24 mouse cellular contexts compared by ENCODE assay signal in the genomic region with DNA sequence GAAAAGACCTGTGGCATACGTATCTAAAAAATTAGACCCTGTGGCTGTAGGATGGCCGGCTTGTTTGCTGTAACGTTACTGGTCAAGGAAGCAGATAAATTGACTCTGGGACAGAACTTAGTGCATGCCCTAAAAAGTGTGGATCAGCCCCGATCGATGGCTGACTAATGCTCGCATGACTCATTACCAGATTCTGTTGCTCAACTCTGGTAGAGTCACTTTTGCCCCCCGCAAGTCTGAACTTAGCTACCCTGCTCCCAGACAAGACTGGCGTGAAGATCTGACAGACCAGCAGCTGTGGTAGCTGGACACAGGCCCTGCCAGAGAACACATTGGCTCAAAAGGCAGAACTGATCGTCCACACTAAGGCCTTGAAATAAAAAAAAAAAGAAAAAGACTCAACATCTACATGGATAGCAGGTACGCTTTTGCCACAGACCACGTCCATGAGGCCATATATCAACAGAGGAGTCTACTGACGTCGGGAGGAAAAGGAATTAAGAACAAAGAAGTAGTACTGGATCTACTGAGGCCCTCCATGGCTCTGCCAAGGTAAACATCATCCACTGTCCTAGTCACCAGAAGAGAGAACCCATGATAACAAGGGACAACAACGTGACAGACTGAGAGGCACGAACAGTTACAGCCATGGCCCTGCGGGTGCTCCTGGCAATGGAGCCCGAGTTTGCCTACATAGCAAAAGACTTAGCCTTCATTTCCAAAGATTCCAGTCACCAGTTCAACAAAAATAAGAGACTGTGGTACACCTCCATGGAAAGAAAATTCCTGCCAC. TPM values are rescaled to one million over a fixed set of nuclear protein-coding genes. Genes with fewer than 3 reads are reported as not detected.
DNase-seq lines count a peak whose midpoint lies in the region; ATAC-seq and TF ChIP-seq lines count a peak whose summit lies in the region.
"Had no signal": no experiment of that assay in that cellular context is flagged by ENCODE, and none has a peak within 500 bp of the region (broad histone marks: within the 10 kb centered on the region; RNA-seq: fewer than 3 reads in every experiment).

No protein-coding gene starts in this region.

- no peak overlapping the region for H3K9ac ChIP-seq in midbrain, embryonic 11.5 days (ENCODE audit: low read length)
- no peak overlapping the region for H3K9ac ChIP-seq in forebrain, embryonic 16.5 days (replicated peaks; ENCODE audit: low read depth, low read length)
- H3K9ac ChIP-seq: forebrain, embryonic 12.5 days; limb, embryonic 13.5 days; liver, embryonic 15.5 days; neural tube, embryonic 15.5 days had no signal

- no peaks in the 10 kb centered on the region for H3K9me3 ChIP-seq in midbrain, embryonic 11.5 days (ENCODE audit: control insufficient read depth, low read length)
- no peaks in the 10 kb centered on the region for H3K9me3 ChIP-seq in midbrain, embryonic 10.5 days (replicated peaks)
- H3K9me3 ChIP-seq in forebrain, embryonic 16.5 days (ENCODE audit: control insufficient read depth, low read length): no peaks in the 10 kb centered on the region
- H3K9me3 ChIP-seq: forebrain, embryonic 12.5 days; hindbrain, embryonic 10.5 days; limb, embryonic 13.5 days; liver, embryonic 15.5 days; neural tube, embryonic 15.5 days had no signal

- H3K36me3 ChIP-seq in midbrain, embryonic 11.5 days (ENCODE audit: control insufficient read depth, insufficient read depth, low read length): no peaks in the 10 kb centered on the region
- no peaks in the 10 kb centered on the region for H3K36me3 ChIP-seq in midbrain, embryonic 10.5 days
- no peaks in the 10 kb centered on the region for H3K36me3 ChIP-seq in myocyte (ENCODE audit: control insufficient read depth, insufficient read depth)
- no peaks in the 10 kb centered on the region for H3K36me3 ChIP-seq in forebrain, embryonic 16.5 days (ENCODE audit: control insufficient read depth, insufficient read depth)
- H3K36me3 ChIP-seq: forebrain, embryonic 12.5 days; hindbrain, embryonic 10.5 days; limb, embryonic 13.5 days; liver, embryonic 15.5 days; neural tube, embryonic 15.5 days had no signal

- no peaks in the 10 kb centered on the region for H3K79me2 ChIP-seq in myocyte (ENCODE audit: control insufficient read depth, insufficient read depth)

- DNase-seq in adrenal gland, adult 2 months: peak; percentile 75
- no peak for DNase-seq in adrenal gland, postnatal 25 days
- peak; percentile 23 for DNase-seq in midbrain, embryonic 11.5 days (ENCODE audit: low spot score, missing footprints)
- no peak for DNase-seq in midbrain, embryonic 10.5 days (ENCODE audit: low spot score)
- peak; percentile 71 for DNase-seq in MEL-GATA-1-ER (ENCODE audit: extremely low read depth, low read depth)
- DNase-seq: cerebellum, adult 11-12 months; cerebellum, postnatal 14 days; kidney, adult 9 months; kidney, postnatal 14 days; right cerebral cortex, adult 18-20 months; right cerebral cortex, postnatal 4 days; thymus, postnatal 14 days had no signal

- TF ChIP-seq POLR2A in myocyte (IDR thresholded peaks at IDR 0.05; ENCODE audit: insufficient read length, low read depth): no peak

- ATAC-seq in midbrain, embryonic 11.5 days (ENCODE audit: low FRiP score): no peak
- ATAC-seq in forebrain, embryonic 16.5 days: no peak
- no peak for ATAC-seq in erythroid progenitor cell, adult 5-6 weeks (replicated peaks; ENCODE audit: low FRiP score, poor library complexity, severe bottlenecking)
- ATAC-seq: hindbrain, postnatal 0 days; intestine, embryonic 16.5 days had no signal

- H3K4me3 ChIP-seq in midbrain, embryonic 11.5 days (ENCODE audit: low read depth, low read length): no peak overlapping the region
- H3K4me3 ChIP-seq in midbrain, embryonic 10.5 days: no peak overlapping the region
- no peak overlapping the region for H3K4me3 ChIP-seq in myocyte
- H3K4me3 ChIP-seq in forebrain, embryonic 16.5 days (replicated peaks; ENCODE audit: low read length): no peak overlapping the region
- H3K4me3 ChIP-seq: forebrain, embryonic 12.5 days; hindbrain, embryonic 10.5 days; limb, embryonic 13.5 days; liver, embryonic 15.5 days; neural tube, embryonic 15.5 days had no signal

- 83% methylated on average over 17 of the region's 17 CpGs for WGBS in midbrain, embryonic 11.5 days
- WGBS in midbrain, embryonic 10.5 days: 89% methylated on average over 17 of the region's 17 CpGs
- WGBS in forebrain, embryonic 16.5 days: 92% methylated on average over 17 of the region's 17 CpGs

- H3K4me2 ChIP-seq in midbrain, embryonic 11.5 days: no peak overlapping the region
- H3K4me2 ChIP-seq in myocyte (ENCODE audit: low read depth): peak overlapping the region; percentile 45
- no peak overlapping the region for H3K4me2 ChIP-seq in forebrain, embryonic 16.5 days (ENCODE audit: low read length)
- H3K4me2 ChIP-seq: forebrain, embryonic 12.5 days; heart, embryonic 11.5 days; limb, embryonic 13.5 days; liver, embryonic 15.5 days; neural tube, embryonic 15.5 days had no signal

- H3K4me1 ChIP-seq in midbrain, embryonic 11.5 days (ENCODE audit: control insufficient read depth, insufficient read depth, low read length): no peaks in the 10 kb centered on the region
- no peaks in the 10 kb centered on the region for H3K4me1 ChIP-seq in midbrain, embryonic 10.5 days
- no peaks in the 10 kb centered on the region for H3K4me1 ChIP-seq in forebrain, embryonic 16.5 days (replicated peaks; ENCODE audit: control insufficient read depth, insufficient read depth, low read length)
- H3K4me1 ChIP-seq: forebrain, embryonic 12.5 days; hindbrain, embryonic 10.5 days; limb, embryonic 13.5 days; liver, embryonic 15.5 days; neural tube, embryonic 15.5 days had no signal

- no peak overlapping the region for H3K27ac ChIP-seq in midbrain, embryonic 11.5 days (ENCODE audit: low read depth, low read length)
- no peak overlapping the region for H3K27ac ChIP-seq in midbrain, embryonic 10.5 days (replicated peaks)
- H3K27ac ChIP-seq in forebrain, embryonic 16.5 days (ENCODE audit: low read length): no peak overlapping the region
- H3K27ac ChIP-seq: forebrain, embryonic 12.5 days; hindbrain, embryonic 10.5 days; hindbrain, postnatal 0 days; limb, embryonic 13.5 days; liver, embryonic 15.5 days; neural tube, embryonic 15.5 days had no signal

- no peaks in the 10 kb centered on the region for H3K27me3 ChIP-seq in midbrain, embryonic 11.5 days (ENCODE audit: control insufficient read depth, insufficient read depth, low read length)
- H3K27me3 ChIP-seq in midbrain, embryonic 10.5 days (ENCODE audit: low read depth, poor library complexity, severe bottlenecking): no peaks in the 10 kb centered on the region
- H3K27me3 ChIP-seq in myocyte (ENCODE audit: control insufficient read depth, insufficient read depth, insufficient read length): no peaks in the 10 kb centered on the region
- no peaks in the 10 kb centered on the region for H3K27me3 ChIP-seq in forebrain, embryonic 16.5 days (replicated peaks; ENCODE audit: control insufficient read depth, insufficient read depth, low read length)
- H3K27me3 ChIP-seq: limb, embryonic 13.5 days; liver, embryonic 15.5 days; neural tube, embryonic 15.5 days had no signal

- no peak overlapping the region for H3ac ChIP-seq in myocyte (ENCODE audit: control insufficient read depth, insufficient read length)

TF ChIP-seq in myocyte, 11 proteins besides CTCF, POLR2A, EP300 and RAD21:
- TF ChIP-seq POLR2AphosphoS2 (IDR thresholded peaks at IDR 0.05; ENCODE audit: insufficient read length, low read depth): no peak
- no peak for TF ChIP-seq E2F4 (IDR thresholded peaks at IDR 0.05; ENCODE audit: insufficient read depth)
- no peak for TF ChIP-seq SRF (IDR thresholded peaks at IDR 0.05; ENCODE audit: control insufficient read depth, insufficient read length, low read depth)
- 0 out of 2 replicates have a peak, but pooled peaks have one; percentile 30 for TF ChIP-seq CEBPB (IDR thresholded peaks at IDR 0.05; ENCODE audit: insufficient read depth, poor library complexity, severe bottlenecking)

RNA-seq across cellular contexts. Expression of a gene that starts 25.1 kb away (rescaled TPM):
- total RNA-seq in adrenal gland, adult 2 months (2021): 1 to 10 TPM; 2.8 to 9.7 TPM
- 11.9 and 15.9 TPM in 2 replicates for polyA plus RNA-seq in adrenal gland, adult 2 months (2012; rRNA removed)
- 4.1 and 4.3 TPM in 2 replicates for total RNA-seq in adrenal gland, postnatal 25 days (2021)
- 11.5 and 13.1 TPM in 2 replicates for polyA plus RNA-seq in midbrain, embryonic 11.5 days (2014; fragmentation: Nextera tagmentation; extraction: Ambion mirVana)
- 19.0 and 22.0 TPM in 2 replicates for polyA plus RNA-seq in midbrain, embryonic 10.5 days (2016; fragmentation: Nextera tagmentation; extraction: Ambion mirVana)
- 4.1 TPM for polyA plus RNA-seq in myocyte (2012; fragmentation: generic; extraction: Trizol)
- polyA plus RNA-seq in forebrain, embryonic 16.5 days (2015; fragmentation: Nextera tagmentation; extraction: Ambion mirVana): 38.8 and 46.9 TPM in 2 replicates
- not detected in 2 replicates for total RNA-seq in erythroid progenitor cell, adult 5-6 weeks (2015; ENCODE audit: low replicate concordance)
- not detected in 2 replicates for total RNA-seq in erythroid progenitor cell, adult 5-6 weeks (2017; ENCODE audit: low replicate concordance)
- total RNA-seq: gastrocnemius, adult 8-10 months had no signal

RNA-seq across cellular contexts. Expression of a gene that starts 54.6 kb away (rescaled TPM):
- 1 to 10 TPM in 1 of 2 experiments, under 1 TPM in 1; 0.66 to 1.4 TPM for total RNA-seq in adrenal gland, adult 2 months (2021)
- 3.6 and 6.6 TPM in 2 replicates for polyA plus RNA-seq in adrenal gland, adult 2 months (2012; rRNA removed)
- 1.4 and 2.5 TPM in 2 replicates for total RNA-seq in adrenal gland, postnatal 25 days (2021)
- 25.6 and 31.5 TPM in 2 replicates for polyA plus RNA-seq in midbrain, embryonic 11.5 days (2014; fragmentation: Nextera tagmentation; extraction: Ambion mirVana)
- polyA plus RNA-seq in midbrain, embryonic 10.5 days (2016; fragmentation: Nextera tagmentation; extraction: Ambion mirVana): 58.0 and 61.3 TPM in 2 replicates
- polyA plus RNA-seq in myocyte (2012; fragmentation: generic; extraction: Trizol): 6.6 TPM
- polyA plus RNA-seq in forebrain, embryonic 16.5 days (2015; fragmentation: Nextera tagmentation; extraction: Ambion mirVana): 20.2 and 21.5 TPM in 2 replicates
- total RNA-seq in erythroid progenitor cell, adult 5-6 weeks (2015; ENCODE audit: low replicate concordance): 11.3 and 18.7 TPM in 2 replicates
- total RNA-seq in erythroid progenitor cell, adult 5-6 weeks (2017; ENCODE audit: low replicate concordance): 18.9 and 38.9 TPM in 2 replicates

Comparison
In these comparisons a context has a peak if more than half of its experiments do, and no peak if none do; other contexts are left out.
1. DNase-seq: peak in adrenal gland, adult 2 months (single experiment), midbrain, embryonic 11.5 days (single experiment) and MEL-GATA-1-ER (single experiment); none in adrenal gland, postnatal 25 days (single experiment) and midbrain, embryonic 10.5 days (single experiment).